Comparison of ENCODE assay signal across 12 mouse cellular contexts in genomic region chr1:91987431-91987830, GRCm38 (mm10).
DNase-seq lines count a peak whose midpoint lies in the region; TF ChIP-seq lines count a peak whose summit lies in the region.
"Had no signal": no experiment of that assay in that cellular context is flagged by ENCODE, and none has a peak within 500 bp of the region (broad histone marks: within the 10 kb centered on the region; RNA-seq: fewer than 3 reads in every experiment).

No protein-coding gene starts in this region.

- H3K27me3 ChIP-seq in heart, embryonic 10.5 days (ENCODE audit: insufficient read depth, poor library complexity, severe bottlenecking), result no peaks in the 10 kb centered on the region
- H3K27me3 ChIP-seq: liver, embryonic 13.5 days; stomach, embryonic 15.5 days had no signal

- no peak for TF ChIP-seq POLR2A in lung, adult 2 months (IDR thresholded peaks at IDR 0.05; ENCODE audit: borderline replicate concordance, extremely low read depth, low read depth, low read length)

- H3K4me1 ChIP-seq in heart, embryonic 10.5 days, result peaks cover 9% of the 10 kb centered on the region
- no peaks in the 10 kb centered on the region for H3K4me1 ChIP-seq in lung, adult 2 months (ENCODE audit: control insufficient read depth, insufficient read depth, low read length)
- H3K4me1 ChIP-seq: embryonic facial prominence, embryonic 10.5 days; forebrain, embryonic 10.5 days; liver, embryonic 13.5 days; stomach, embryonic 15.5 days had no signal

- 94% methylated on average over 8 of the region's 8 CpGs for WGBS in heart, embryonic 10.5 days
- WGBS in lung, adult 2 months, result 93% methylated on average over 8 of the region's 8 CpGs

- H3K9me3 ChIP-seq in heart, embryonic 10.5 days, result no peaks in the 10 kb centered on the region
- H3K9me3 ChIP-seq: embryonic facial prominence, embryonic 10.5 days; forebrain, embryonic 10.5 days; liver, embryonic 13.5 days; stomach, embryonic 15.5 days had no signal

- peak; percentile 42 for DNase-seq in heart, adult 8-10 months (ENCODE audit: low spot score)
- DNase-seq in heart, embryonic 10.5 days (ENCODE audit: low spot score), result no peak
- DNase-seq in frontal cortex, postnatal 36 days (ENCODE audit: low spot score in 2 of 2), result peak; percentile 50 to 63
- DNase-seq in layer of hippocampus, adult 9-11 months, result peak; percentile 21
- peak; percentile 31 for DNase-seq in right cerebral cortex, postnatal 25 days
- DNase-seq in lung, adult 2 months, result no peak
- DNase-seq in spleen, postnatal 10 days (ENCODE audit: low spot score in 2 of 2), result no peak
- no peak for DNase-seq in kidney, postnatal 4 days
- DNase-seq: liver, embryonic 13.5 days had no signal

- no peak overlapping the region for H3K4me3 ChIP-seq in heart, embryonic 10.5 days
- no peak overlapping the region for H3K4me3 ChIP-seq in lung, adult 2 months (replicated peaks; ENCODE audit: extremely low read depth, low read depth, low read length)
- H3K4me3 ChIP-seq: embryonic facial prominence, embryonic 10.5 days; forebrain, embryonic 10.5 days; liver, embryonic 13.5 days; stomach, embryonic 15.5 days had no signal

- H3K36me3 ChIP-seq in heart, embryonic 10.5 days, result peaks cover 73% of the 10 kb centered on the region

- no peak for TF ChIP-seq CTCF in lung, adult 2 months (IDR thresholded peaks at IDR 0.05; ENCODE audit: insufficient read depth, low read length)

- no peak overlapping the region for H3K27ac ChIP-seq in heart, embryonic 10.5 days
- H3K27ac ChIP-seq: embryonic facial prominence, embryonic 10.5 days; forebrain, embryonic 10.5 days; liver, embryonic 13.5 days; stomach, embryonic 15.5 days had no signal

Comparison
In these comparisons a context has a peak if more than half of its experiments do, and no peak if none do; other contexts are left out.
1. DNase-seq: peak in heart, adult 8-10 months (single experiment), frontal cortex, postnatal 36 days (2 of 2), layer of hippocampus, adult 9-11 months (single experiment) and right cerebral cortex, postnatal 25 days (single experiment); none in heart, embryonic 10.5 days (single experiment), lung, adult 2 months (single experiment), spleen, postnatal 10 days (0 of 2) and kidney, postnatal 4 days (0 of 2).